Mouse (Mus musculus) ES-Bruce4 (cell line): ENCODE measurements around the gene Psmd3. TPM values are rescaled to one million over a fixed set of nuclear protein-coding genes. Genes with fewer than 3 reads are reported as not detected.
"Not testable (repeated sequence)": the region's sequence is repeated elsewhere in the genome, so short reads cannot be mapped to it uniquely, and the experiment has no call there.

Experiments used
- H3K27ac ChIP-seq: 2 replicates; pipeline ENCODE4 v1.5.1; 2012; ENCODE audit warnings: low read length, inconsistent platforms; ENCODE audit not compliant: insufficient read depth
- H3K27me3 ChIP-seq: 2 replicates; pipeline ENCODE4 v1.6.1; 2012; ENCODE audit warnings: mild to moderate bottlenecking, low read length, inconsistent platforms; ENCODE audit not compliant: control insufficient read depth, poor library complexity, insufficient read depth, severe bottlenecking
- H3K36me3 ChIP-seq: 2 replicates; pipeline ENCODE4 v1.6.1; 2012; ENCODE audit warnings: inconsistent platforms, mild to moderate bottlenecking, low read length, moderate library complexity; ENCODE audit not compliant: control insufficient read depth, poor library complexity, insufficient read depth, severe bottlenecking
- H3K4me1 ChIP-seq: one replicate; pipeline ENCODE4 v1.8.1; 2011; ENCODE audit warnings: low read length; ENCODE audit not compliant: control insufficient read depth, insufficient read depth
- H3K4me3 ChIP-seq: 2 replicates; pipeline ENCODE4 v1.5.1; 2011; ENCODE audit warnings: low read depth, mild to moderate bottlenecking, low read length
- H3K9ac ChIP-seq: 2 replicates; pipeline ENCODE4 v1.6.1; 2012; ENCODE audit warnings: low read depth, mild to moderate bottlenecking, inconsistent platforms; ENCODE audit not compliant: poor library complexity, severe bottlenecking
- H3K9me3 ChIP-seq: replicated peaks from 2 replicates; pipeline ENCODE4 v1.6.1; 2012; ENCODE audit warnings: mild to moderate bottlenecking, low read length, inconsistent platforms; ENCODE audit not compliant: control insufficient read depth, poor library complexity, insufficient read depth, severe bottlenecking
- CTCF ChIP-seq: IDR thresholded peaks from one replicate; pipeline ENCODE4 v1.8.1; 2011; ENCODE audit warnings: low read depth, low read length
- EP300 ChIP-seq: IDR thresholded peaks from 2 replicates; pipeline ENCODE4 v1.6.1; 2011; ENCODE audit warnings: low read depth, low read length; ENCODE audit not compliant: insufficient read depth
- POLR2A ChIP-seq: IDR thresholded peaks from one replicate; pipeline ENCODE4 v1.8.1; 2011; ENCODE audit warnings: low read length; ENCODE audit not compliant: insufficient read depth
- polyA plus RNA-seq: library from polyadenylated mRNA; stranded (reverse); fragments of >200 nt; gene quantifications from 2 replicates; pipeline ENCODE4 v1.2.4, GENCODE M21; 2011; ENCODE audit warnings: low read depth; ENCODE audit not compliant: missing spikeins, insufficient read depth, insufficient read length

Gene Psmd3
- polyA plus RNA-seq, 1 experiment = 129 TPM

- TF ChIP-seq CTCF (no peak), EP300 (no peak), POLR2A (no peak)
These were observed 10.5 kb upstream of the Psmd3 start for GRCm38 (mm10) chr11:98671857-98672256.

GRCm38 (mm10) chr11:98672482-98672881 is 9.9 kb upstream of the Psmd3 start:
- Histone ChIP-seq H3K36me3 (no peaks in the 10 kb centered on the region), H3K27ac (no peak overlapping the region), H3K4me3 (no peak overlapping the region), H3K27me3 (no peaks in the 10 kb centered on the region), H3K9ac (no peak overlapping the region), H3K9me3 (no peaks in the 10 kb centered on the region), H3K4me1 (peaks cover 2% of the 10 kb centered on the region)
- TF ChIP-seq POLR2A (no peak), CTCF (no peak), EP300 (no peak)

More at GRCm38 (mm10) chr11:98671857-98672256, 10.5 kb upstream of the Psmd3 start:
- H3K9me3 ChIP-seq = no peaks in the 10 kb centered on the region
- no peaks in the 10 kb centered on the region for H3K36me3 ChIP-seq
- H3K27me3 ChIP-seq = no peaks in the 10 kb centered on the region
- H3K9ac ChIP-seq = no peak overlapping the region
- H3K4me1 ChIP-seq = peaks cover 2% of the 10 kb centered on the region
- no peak overlapping the region for H3K4me3 ChIP-seq
- no peak overlapping the region for H3K27ac ChIP-seq

GRCm38 (mm10) chr11:98673136-98673535 is 9.2 kb upstream of the Psmd3 start:
- not testable (repeated sequence) for H3K36me3 ChIP-seq, H3K4me1 ChIP-seq, H3K27me3 ChIP-seq, H3K9me3 ChIP-seq, H3K27ac ChIP-seq, H3K4me3 ChIP-seq, H3K9ac ChIP-seq
- TF ChIP-seq CTCF = peak; percentile 50

- no peak overlapping the region for H3K9ac ChIP-seq
- no peaks in the 10 kb centered on the region for H3K9me3 ChIP-seq
- TF ChIP-seq POLR2A (no peak), CTCF (no peak), EP300 (no peak)
- H3K27me3 ChIP-seq = no peaks in the 10 kb centered on the region
- no peaks in the 10 kb centered on the region for H3K36me3 ChIP-seq
- H3K4me3 ChIP-seq = no peak overlapping the region
- 0 out of 2 replicates have a peak overlapping the region, but pooled peaks have one; percentile 36 for H3K27ac ChIP-seq
- peaks cover 2% of the 10 kb centered on the region for H3K4me1 ChIP-seq
These were observed 6.5 kb upstream of the Psmd3 start for GRCm38 (mm10) chr11:98675829-98676363.

- Histone ChIP-seq H3K36me3 (peaks cover under 1% of the 10 kb centered on the region; the same call in 1 of the 2 replicates), H3K4me3 (no peak overlapping the region), H3K27ac (no peak overlapping the region; the same call in 1 of the 2 replicates), H3K9ac (no peak overlapping the region), H3K4me1 (peaks cover 2% of the 10 kb centered on the region), H3K9me3 (no peaks in the 10 kb centered on the region), H3K27me3 (no peaks in the 10 kb centered on the region)
- TF ChIP-seq CTCF (no peak), EP300 (no peak), POLR2A (no peak)
These were observed 2.3 kb upstream of the Psmd3 start for GRCm38 (mm10) chr11:98680023-98680422.

GRCm38 (mm10) chr11:98680595-98680994 is 1.8 kb upstream of the Psmd3 start:
- H3K4me3 ChIP-seq, H3K27me3 ChIP-seq, H3K36me3 ChIP-seq, H3K9me3 ChIP-seq, H3K4me1 ChIP-seq: not testable (repeated sequence)
- peak overlapping the region; percentile 60; the same call in 1 of the 2 replicates for H3K9ac ChIP-seq
- peak overlapping the region; percentile 36; the same call in 1 of the 2 replicates for H3K27ac ChIP-seq
